Mouse (Mus musculus) C2C12 (cell line): Measurements from ENCODE around the gene Ankrd13c.

Experiments used
- CEBPB ChIP-seq: IDR thresholded peaks from one replicate; pipeline ENCODE4 v1.6.1; 2011; ENCODE audit warnings: low read depth, mild to moderate bottlenecking, control low read depth, moderate library complexity
- CTCF ChIP-seq: IDR thresholded peaks from one replicate; pipeline ENCODE4 v1.5.1; 2011; ENCODE audit not compliant: control insufficient read depth, insufficient read depth, insufficient read length

DNA sequence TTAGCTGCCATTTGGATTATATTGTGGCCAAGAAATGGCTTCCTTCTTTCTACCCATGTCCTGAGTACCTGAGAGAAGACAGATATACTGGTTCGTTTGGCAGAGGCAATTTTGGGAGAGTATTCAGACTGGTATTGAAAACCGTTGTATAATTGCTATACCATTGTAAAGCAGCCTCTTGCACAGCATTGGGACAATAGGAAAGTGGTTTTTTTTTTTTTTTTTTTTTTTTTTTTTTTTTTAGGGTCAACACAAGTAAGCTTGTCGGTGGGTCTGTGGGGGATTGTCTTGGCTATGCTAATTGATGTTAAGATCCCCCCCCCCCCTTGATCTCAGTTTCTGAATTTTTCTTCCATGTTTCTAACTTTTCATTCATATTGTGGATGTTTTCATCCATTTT lies 91.1 kb downstream of the Ankrd13c start:
- no peak for TF ChIP-seq CTCF
- TF ChIP-seq CEBPB = no peak
